Mouse (Mus musculus): ENCODE measurements around the gene 1110059E24Rik.

DNA sequence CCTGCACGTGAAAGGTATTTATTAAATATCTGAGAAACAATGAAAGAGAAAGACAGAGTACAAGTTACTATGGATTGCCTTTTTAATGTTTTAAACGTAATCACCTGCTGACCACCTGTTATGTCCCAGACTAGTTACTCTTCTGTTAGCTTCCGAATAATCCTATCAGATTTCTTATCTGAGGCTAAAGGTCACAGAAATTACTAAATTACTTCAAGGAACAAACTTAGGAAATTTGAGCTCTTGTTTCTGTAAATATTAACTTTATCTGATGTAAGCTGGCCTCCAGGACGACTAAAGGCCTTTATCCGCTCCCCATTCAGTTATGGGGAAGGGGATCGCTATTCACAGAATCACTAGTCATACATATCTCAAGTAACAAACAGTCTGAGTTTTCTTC lies 1.1 kb downstream of the 1110059E24Rik start:
- TF ChIP-seq CTCF (IDR thresholded peaks at IDR 0.05; ENCODE audit: insufficient read depth, low read depth, low read length): no peak
- TF ChIP-seq POLR2A (IDR thresholded peaks at IDR 0.05; ENCODE audit: insufficient read depth, low read depth, low read length): no peak
